Mouse (Mus musculus): ENCODE data around the gene Npepl1. TPM values are rescaled to one million over a fixed set of nuclear protein-coding genes. Genes with fewer than 3 reads are reported as not detected.
A peak's percentile ranks its signal among the peaks of the same experiment; 100 is the strongest.

Gene Npepl1
- total and polyA plus RNA-seq, 3 experiments, result 37.2 to 93.6 (median 90.8) TPM

DNA sequence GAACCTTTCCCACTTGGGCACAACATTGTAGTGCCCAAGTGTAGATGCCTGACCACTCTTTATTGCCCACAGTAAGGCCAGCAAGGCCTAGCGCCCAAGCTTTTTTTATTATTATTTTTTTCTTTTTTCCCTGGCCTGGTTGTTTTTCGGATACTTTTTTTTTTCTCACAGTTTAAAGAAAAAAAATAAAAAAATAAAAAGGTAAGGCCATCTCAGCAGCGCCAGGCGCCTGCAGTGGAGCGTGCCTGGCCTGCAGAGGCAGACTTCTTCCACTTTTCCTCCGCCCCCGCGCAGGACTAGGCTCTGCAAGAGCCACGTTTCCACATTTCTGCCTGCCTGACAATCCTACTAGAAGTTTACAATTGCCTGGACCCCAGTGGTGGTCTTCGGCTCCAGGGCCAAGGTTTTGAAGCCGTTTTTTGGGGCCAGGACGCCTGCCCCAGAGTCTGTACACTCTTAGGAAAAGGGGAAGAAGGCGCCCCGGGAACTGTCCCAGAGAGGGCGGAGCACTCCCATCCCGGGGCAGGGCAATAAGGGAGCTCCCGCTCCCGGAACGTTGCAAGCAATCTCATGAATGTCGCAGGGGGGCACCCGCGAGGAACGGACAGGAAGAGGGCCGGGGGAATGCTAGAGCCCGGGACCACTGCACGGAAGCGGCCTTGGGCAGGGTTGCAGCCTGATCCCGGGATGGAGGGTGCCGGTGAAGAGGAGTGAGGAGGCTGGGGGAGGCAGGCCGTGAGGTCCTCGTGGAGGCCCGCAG lies 34.3 kb upstream of the Npepl1 start, which contains the start of gene Stx16:
Stx16 (plus strand) TSS at position 636 of the 760 bp plus-strand sequence.
- peak; percentile 83 for DNase-seq (ENCODE audit: extremely low read depth)
- Histone ChIP-seq H3K9ac (ENCODE audit: insufficient read depth, low read depth) (peak within 1 kb of the TSS; percentile 80), H3K4me2 (ENCODE audit: insufficient read depth, low read depth, poor library complexity, severe bottlenecking) (peak within 1 kb of the TSS; percentile 96), H3K9me3 (replicated peaks; ENCODE audit: low read length) (no peaks in the 10 kb centered on the region), H3K27ac (ENCODE audit: insufficient read depth, low read depth) (peak within 1 kb of the TSS; percentile 80), H3K36me3 (replicated peaks in 1 of 2; ENCODE audit: control insufficient read depth in 1 of 2, insufficient read depth in 1 of 2, low read length in 1 of 2) (peaks cover 0 to 5% of the 10 kb centered on the region in 2 experiments), H3K27me3 (replicated peaks) (peaks cover 41% of the 10 kb centered on the region), H3K79me2 (replicated peaks; ENCODE audit: control insufficient read depth, extremely low read depth, insufficient read depth, poor library complexity, severe bottlenecking) (peaks cover 21% of the 10 kb centered on the region), H3K4me3 (replicated peaks in 1 of 3; ENCODE audit: low read depth in 2 of 3, low read length in 2 of 3, poor library complexity in 1 of 3) (peak within 1 kb of the TSS; percentile 88 to 98 (median 91)), H3K4me1 (ENCODE audit: control insufficient read depth in 1 of 2, insufficient read depth in 2 of 2) (peaks cover 2 to 8% of the 10 kb centered on the region in 2 experiments; a peak in 2 of 4 replicates)
- peak; percentile 88 for TF ChIP-seq MAZ (IDR thresholded peaks at IDR 0.05; ENCODE audit: low read depth, low read length)
- TF ChIP-seq TCF12 (IDR thresholded peaks at IDR 0.05; ENCODE audit: low read depth, low read length), result peak; percentile 90
- TF ChIP-seq JUN (IDR thresholded peaks at IDR 0.05; ENCODE audit: insufficient read depth, low read depth, low read length), result no peak
- peak; percentile 60; the same call in 1 of the 2 replicates for TF ChIP-seq NELFE (IDR thresholded peaks at IDR 0.05; ENCODE audit: low read depth, low read length)
- TF ChIP-seq UBTF (IDR thresholded peaks at IDR 0.05; ENCODE audit: low read depth, low read length), result 0 out of 2 replicates have a peak, but pooled peaks have one; percentile 59
- peak; percentile 76 for TF ChIP-seq MAX (IDR thresholded peaks at IDR 0.05; ENCODE audit: low read length)
- no peak; the same call in 1 of the 2 replicates for TF ChIP-seq SMC3 (IDR thresholded peaks at IDR 0.05; ENCODE audit: low read depth, low read length)
- peak; percentile 78 for TF ChIP-seq MEF2A (IDR thresholded peaks at IDR 0.05; ENCODE audit: borderline replicate concordance, low read depth, low read length)
- TF ChIP-seq KAT2A (IDR thresholded peaks at IDR 0.05; ENCODE audit: insufficient replicate concordance, low read length), result peak; percentile 94
- TF ChIP-seq RCOR1 (conservative IDR thresholded peaks at IDR 0.05; ENCODE audit: low read depth, low read length), result peak; percentile 90
- no peak for TF ChIP-seq MYC (IDR thresholded peaks at IDR 0.05; ENCODE audit: low read depth, low read length)
- no peak for TF ChIP-seq PAX5 (IDR thresholded peaks at IDR 0.05; ENCODE audit: low read length)
- 0 out of 2 replicates have a peak, but pooled peaks have one; percentile 40 for TF ChIP-seq ZMIZ1 (IDR thresholded peaks at IDR 0.05; ENCODE audit: low read depth, low read length)
- peak; percentile 23; the same call in 1 of the 2 replicates for TF ChIP-seq BHLHE40 (IDR thresholded peaks at IDR 0.05; ENCODE audit: low read depth, low read length)
- TF ChIP-seq ZNF384 (IDR thresholded peaks at IDR 0.05; ENCODE audit: low read depth, low read length), result peak; percentile 60
- TF ChIP-seq CHD2 (IDR thresholded peaks at IDR 0.05; ENCODE audit: low read length), result peak; percentile 80
- TF ChIP-seq POLR2A (IDR thresholded peaks at IDR 0.05; ENCODE audit: low read depth, low read length), result peak; percentile 72; the same call in 1 of the 2 replicates
- TF ChIP-seq USF2 (conservative IDR thresholded peaks at IDR 0.05; ENCODE audit: low read depth, low read length), result no peak
- TF ChIP-seq ZKSCAN1 (IDR thresholded peaks at IDR 0.05; ENCODE audit: borderline replicate concordance, low read depth, low read length), result no peak
- TF ChIP-seq E2F4 (IDR thresholded peaks at IDR 0.05; ENCODE audit: insufficient replicate concordance, low read depth, low read length), result no peak
- peak; percentile 95 for TF ChIP-seq MXI1 (IDR thresholded peaks at IDR 0.05; ENCODE audit: low read depth, low read length)
- TF ChIP-seq IRF4 (IDR thresholded peaks at IDR 0.05; ENCODE audit: low read depth, low read length), result peak; percentile 90
- TF ChIP-seq POLR2AphosphoS2 (IDR thresholded peaks at IDR 0.05; ENCODE audit: low read depth, low read length), result 0 out of 2 replicates have a peak, but pooled peaks have one; percentile 49
- TF ChIP-seq ELF1 (IDR thresholded peaks at IDR 0.05; ENCODE audit: low read depth, low read length), result peak; percentile 85
- TF ChIP-seq HCFC1 (IDR thresholded peaks at IDR 0.05; ENCODE audit: low read depth, low read length), result peak; percentile 99
- no peak for TF ChIP-seq MAFK (IDR thresholded peaks at IDR 0.05; ENCODE audit: insufficient replicate concordance, low read length)
- TF ChIP-seq ETS1 (conservative IDR thresholded peaks at IDR 0.05; ENCODE audit: low read depth, low read length), result peak; percentile 38
- TF ChIP-seq RAD21 (IDR thresholded peaks at IDR 0.05; ENCODE audit: low read depth, low read length), result peak; percentile 5
- no peak for TF ChIP-seq JUND (conservative IDR thresholded peaks at IDR 0.05; ENCODE audit: low read depth, low read length)
- peak in 1 of 2 experiments; percentile 23; a peak in 2 of 4 replicates for TF ChIP-seq CTCF (conservative IDR thresholded peaks at IDR 0.05 in 1 of 2, IDR thresholded peaks at IDR 0.05 in 1 of 2; ENCODE audit: low read depth in 2 of 2, low read length in 2 of 2)
- TF ChIP-seq TBP (conservative IDR thresholded peaks at IDR 0.05; ENCODE audit: low read depth, low read length), result peak; percentile 49; the same call in 1 of the 2 replicates
- TF ChIP-seq GABPA (IDR thresholded peaks at IDR 0.05; ENCODE audit: insufficient replicate concordance, low read depth, low read length), result peak; percentile 52; the same call in 1 of the 2 replicates
- peak; percentile 98 for TF ChIP-seq SIN3A (IDR thresholded peaks at IDR 0.05; ENCODE audit: low read length)
- in situ Hi-C loops (cut with MboI; ENCODE audit: low pct_ligation_motif_present, low pct_unique_long_range_greater_than_20kb, low sequenced_read_pairs), result no loop called here
- dilution Hi-C loops (cut with MboI; ENCODE audit: extremely low pct_ligation_motif_present, extremely low pct_unique_long_range_greater_than_20kb, low sequenced_read_pairs), result no loop called here
